Mouse (Mus musculus) frontal cortex, postnatal 10 days (tissue): ENCODE data around the gene Pgpep1.

Source experiments
- DNase-seq, 2 experiments: peaks; one replicate each; pipeline ENCODE4 v3.0.0; 2022; ENCODE audit warnings: low spot score in 2 of 2, mixed read lengths in 1 of 2

Pgpep1 gene

GRCm38 (mm10) chr8:70608749-70609367 is 51.3 kb downstream of the Pgpep1 start, which contains the start of gene Ssbp4:
Gene Ssbp4 (minus strand): TSS chr8:70608872.
- DNase-seq, result no peak

- DNase-seq, result peak in 1 of 2 experiments; percentile 50
Measured at GRCm38 (mm10) chr8:70607898-70608748, 52.1 kb downstream of the Pgpep1 start.

- no peak for DNase-seq
Measured at GRCm38 (mm10) chr8:70607603-70607897, 52.6 kb downstream of the Pgpep1 start.

- no peak for DNase-seq
Measured at GRCm38 (mm10) chr8:70606780-70607602, 53.2 kb downstream of the Pgpep1 start.

- DNase-seq, result no peak
Measured at GRCm38 (mm10) chr8:70605871-70606779, 54.1 kb downstream of the Pgpep1 start.

- no peak for DNase-seq
Measured at GRCm38 (mm10) chr8:70604558-70604957, 55.6 kb downstream of the Pgpep1 start.

GRCm38 (mm10) chr8:70602139-70602811 is 57.9 kb downstream of the Pgpep1 start:
- no peak for DNase-seq

- DNase-seq, result peak; percentile 83 to 86
Measured at GRCm38 (mm10) chr8:70601271-70601649, 58.9 kb downstream of the Pgpep1 start.

GRCm38 (mm10) chr8:70600473-70601270 is 59.5 kb downstream of the Pgpep1 start:
- peak in 1 of 2 experiments; percentile 44 for DNase-seq

- DNase-seq, result no peak
Measured at GRCm38 (mm10) chr8:70599507-70600290, 60.5 kb downstream of the Pgpep1 start.

GRCm38 (mm10) chr8:70598722-70599121 is 61.5 kb downstream of the Pgpep1 start:
- peak in 1 of 2 experiments; percentile 76 for DNase-seq

- DNase-seq, result peak; percentile 81 to 83
Measured at GRCm38 (mm10) chr8:70598283-70598682, 61.9 kb downstream of the Pgpep1 start.

GRCm38 (mm10) chr8:70597417-70598272 is 62.5 kb downstream of the Pgpep1 start:
- DNase-seq, result no peak

- DNase-seq, result no peak
Measured at GRCm38 (mm10) chr8:70596775-70597416, 63.3 kb downstream of the Pgpep1 start.
